ENCODE assay signal across 21 mouse cellular contexts in the genomic region with DNA sequence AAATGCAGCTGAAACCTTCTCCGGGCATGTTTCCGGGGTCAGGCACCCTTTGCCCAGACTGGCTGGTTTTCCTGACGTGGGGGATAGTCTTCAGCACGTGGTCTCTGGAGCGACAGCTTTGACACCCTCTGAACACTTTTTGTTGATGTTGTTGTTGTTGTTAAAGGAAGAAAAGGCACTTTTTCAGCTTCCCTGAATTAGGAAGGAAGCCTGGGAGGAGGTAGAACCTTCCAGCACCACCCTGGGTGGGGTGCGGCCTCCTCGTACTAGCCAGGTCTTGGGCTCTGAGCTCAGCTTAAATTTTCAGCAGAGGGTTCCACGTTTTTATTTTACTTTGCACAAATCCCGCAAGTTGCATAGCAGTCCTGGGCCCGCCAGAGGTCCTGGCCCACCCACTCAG. TPM values are rescaled to one million over a fixed set of nuclear protein-coding genes. Genes with fewer than 3 reads are reported as not detected.
DNase-seq lines count a peak whose midpoint lies in the region; ATAC-seq and TF ChIP-seq lines count a peak whose summit lies in the region.
"Had no signal": no experiment of that assay in that cellular context is flagged by ENCODE, and none has a peak within 500 bp of the region (broad histone marks: within the 10 kb centered on the region; RNA-seq: fewer than 3 reads in every experiment).

No protein-coding gene starts in this region.

- H3K36me3 ChIP-seq in hindbrain, embryonic 15.5 days = no peaks in the 10 kb centered on the region
- no peaks in the 10 kb centered on the region for H3K36me3 ChIP-seq in hindbrain, embryonic 13.5 days
- no peaks in the 10 kb centered on the region for H3K36me3 ChIP-seq in midbrain, embryonic 10.5 days
- H3K36me3 ChIP-seq in midbrain, embryonic 13.5 days = no peaks in the 10 kb centered on the region
- peaks cover 25% of the 10 kb centered on the region for H3K36me3 ChIP-seq in heart, postnatal 0 days (replicated peaks; ENCODE audit: control insufficient read depth, insufficient read depth, low read length)
- H3K36me3 ChIP-seq: forebrain, embryonic 10.5 days; intestine, embryonic 15.5 days; limb, embryonic 13.5 days; liver, embryonic 13.5 days had no signal

- no peak for ATAC-seq in hindbrain, embryonic 15.5 days (ENCODE audit: low FRiP score, low read depth)
- ATAC-seq in hindbrain, embryonic 13.5 days (ENCODE audit: low FRiP score) = no peak
- ATAC-seq in midbrain, embryonic 13.5 days = no peak
- no peak for ATAC-seq in heart, postnatal 0 days (ENCODE audit: insufficient read depth, low read depth)
- ATAC-seq: CD4-positive, CD25-positive, alpha-beta regulatory T cell, adult 4 months; intestine, embryonic 15.5 days; Patski had no signal

- TF ChIP-seq EP300 in heart, postnatal 0 days (IDR thresholded peaks at IDR 0.05; ENCODE audit: low read depth) = no peak

- peak overlapping the region; percentile 89 for H3K27ac ChIP-seq in gastrocnemius, adult 2 months
- H3K27ac ChIP-seq in hindbrain, embryonic 15.5 days (replicated peaks) = 0 out of 2 replicates have a peak overlapping the region, but pooled peaks have one; percentile 38
- H3K27ac ChIP-seq in hindbrain, embryonic 13.5 days = no peak overlapping the region
- peak overlapping the region; percentile 49; the same call in 1 of the 2 replicates for H3K27ac ChIP-seq in midbrain, embryonic 10.5 days (replicated peaks)
- H3K27ac ChIP-seq in midbrain, embryonic 13.5 days = no peak overlapping the region
- H3K27ac ChIP-seq in heart, postnatal 0 days (ENCODE audit: low read depth) = peak overlapping the region; percentile 88; the same call in 1 of the 2 replicates
- H3K27ac ChIP-seq: hindbrain, embryonic 14.5 days; intestine, embryonic 15.5 days; limb, embryonic 13.5 days; liver, embryonic 13.5 days had no signal

- H3K4me1 ChIP-seq in hindbrain, embryonic 15.5 days (replicated peaks) = peaks cover 15% of the 10 kb centered on the region
- peaks cover 8% of the 10 kb centered on the region for H3K4me1 ChIP-seq in hindbrain, embryonic 13.5 days (replicated peaks)
- peaks cover 5% of the 10 kb centered on the region; the same call in 1 of the 2 replicates for H3K4me1 ChIP-seq in midbrain, embryonic 10.5 days
- no peaks in the 10 kb centered on the region for H3K4me1 ChIP-seq in midbrain, embryonic 13.5 days (replicated peaks)
- peaks cover 23% of the 10 kb centered on the region for H3K4me1 ChIP-seq in heart, postnatal 0 days (ENCODE audit: control insufficient read depth, insufficient read depth)

- peak overlapping the region; percentile 50 for H3K4me3 ChIP-seq in gastrocnemius, adult 2 months
- H3K4me3 ChIP-seq in hindbrain, embryonic 15.5 days = no peak overlapping the region
- H3K4me3 ChIP-seq in hindbrain, embryonic 13.5 days = no peak overlapping the region
- no peak overlapping the region for H3K4me3 ChIP-seq in midbrain, embryonic 10.5 days
- no peak overlapping the region for H3K4me3 ChIP-seq in midbrain, embryonic 13.5 days (replicated peaks)
- no peak overlapping the region for H3K4me3 ChIP-seq in heart, postnatal 0 days (ENCODE audit: low read depth, low read length)
- H3K4me3 ChIP-seq: forebrain, embryonic 10.5 days; heart, embryonic 13.5 days; intestine, embryonic 15.5 days; limb, embryonic 13.5 days; liver, embryonic 13.5 days had no signal

- no peak for TF ChIP-seq CTCF in gastrocnemius, adult 2 months (IDR thresholded peaks at IDR 0.05)
- TF ChIP-seq CTCF in heart, postnatal 0 days (IDR thresholded peaks at IDR 0.05; ENCODE audit: low read depth) = no peak

- no peak overlapping the region for H3K9ac ChIP-seq in hindbrain, embryonic 15.5 days
- no peak overlapping the region for H3K9ac ChIP-seq in hindbrain, embryonic 13.5 days
- H3K9ac ChIP-seq in midbrain, embryonic 13.5 days (replicated peaks) = no peak overlapping the region
- H3K9ac ChIP-seq in heart, postnatal 0 days (replicated peaks; ENCODE audit: low read depth, low read length) = no peak overlapping the region
- H3K9ac ChIP-seq: hindbrain, embryonic 14.5 days; intestine, embryonic 15.5 days; limb, embryonic 13.5 days; liver, embryonic 13.5 days; lung, embryonic 14.5 days had no signal

- intact Hi-C loops in gastrocnemius, adult 2 months (cut with DNase I) = loop anchor here (2.0 kb wide), 2 partner anchors 50 to 266 kb away; partner anchors contain the start of gene Epas1
- intact Hi-C loops in gastrocnemius, postnatal 14 days (cut with DNase I; ENCODE audit: low total_unique reads) = loop anchor here (10.0 kb wide), 1 partner anchor 48 kb away; the partner anchor contains the start of gene Epas1

- WGBS in hindbrain, embryonic 15.5 days = 78% methylated on average over 10 of the region's 10 CpGs
- 81% methylated on average over 10 of the region's 10 CpGs for WGBS in hindbrain, embryonic 13.5 days
- WGBS in midbrain, embryonic 10.5 days = 83% methylated on average over 10 of the region's 10 CpGs
- 83% methylated on average over 10 of the region's 10 CpGs for WGBS in midbrain, embryonic 13.5 days
- WGBS in heart, postnatal 0 days = 79% methylated on average over 10 of the region's 10 CpGs

- no peaks in the 10 kb centered on the region for H3K27me3 ChIP-seq in hindbrain, embryonic 15.5 days
- no peaks in the 10 kb centered on the region for H3K27me3 ChIP-seq in hindbrain, embryonic 13.5 days
- H3K27me3 ChIP-seq in midbrain, embryonic 10.5 days (ENCODE audit: low read depth, poor library complexity, severe bottlenecking) = no peaks in the 10 kb centered on the region
- no peaks in the 10 kb centered on the region for H3K27me3 ChIP-seq in midbrain, embryonic 13.5 days
- H3K27me3 ChIP-seq in heart, postnatal 0 days (ENCODE audit: control insufficient read depth, insufficient read depth, low read length) = no peaks in the 10 kb centered on the region
- H3K27me3 ChIP-seq: heart, embryonic 13.5 days; intestine, embryonic 15.5 days; limb, embryonic 13.5 days; liver, embryonic 13.5 days; Patski had no signal

- no peaks in the 10 kb centered on the region for H3K9me3 ChIP-seq in hindbrain, embryonic 15.5 days
- no peaks in the 10 kb centered on the region for H3K9me3 ChIP-seq in hindbrain, embryonic 13.5 days
- H3K9me3 ChIP-seq in midbrain, embryonic 10.5 days (replicated peaks) = no peaks in the 10 kb centered on the region
- no peaks in the 10 kb centered on the region for H3K9me3 ChIP-seq in midbrain, embryonic 13.5 days
- H3K9me3 ChIP-seq in heart, postnatal 0 days (replicated peaks; ENCODE audit: control insufficient read depth, low read length) = no peaks in the 10 kb centered on the region
- H3K9me3 ChIP-seq: forebrain, embryonic 10.5 days; heart, embryonic 13.5 days; intestine, embryonic 15.5 days; limb, embryonic 13.5 days; liver, embryonic 13.5 days had no signal

- no peak for DNase-seq in gastrocnemius, adult 2 months
- no peak for DNase-seq in gastrocnemius, postnatal 14 days
- DNase-seq in midbrain, embryonic 10.5 days (ENCODE audit: low spot score) = no peak
- DNase-seq in heart, postnatal 0 days (ENCODE audit: low spot score) = no peak
- no peak for DNase-seq in T-cell, adult 2 months (ENCODE audit: low spot score)
- DNase-seq: cerebellum, adult 2 months; cerebellum, postnatal 36 days; liver, embryonic 13.5 days; right cerebral cortex, adult 18-20 months had no signal

- no peak overlapping the region for H3K4me2 ChIP-seq in hindbrain, embryonic 15.5 days
- no peak overlapping the region for H3K4me2 ChIP-seq in hindbrain, embryonic 13.5 days
- no peak overlapping the region for H3K4me2 ChIP-seq in midbrain, embryonic 13.5 days (replicated peaks)
- no peak overlapping the region for H3K4me2 ChIP-seq in heart, postnatal 0 days (ENCODE audit: low read depth, low read length)
- H3K4me2 ChIP-seq: heart, embryonic 13.5 days; hindbrain, embryonic 14.5 days; intestine, embryonic 15.5 days; limb, embryonic 13.5 days; liver, embryonic 13.5 days; lung, embryonic 14.5 days had no signal

RNA-seq across cellular contexts. Expression of gene Epas1, which starts 49.6 kb away (rescaled TPM):
- total RNA-seq in gastrocnemius, adult 2 months (2021) = 100 to 1,000 TPM in 1 of 2 experiments, 10 to 100 TPM in 1; 96.6 to 127 TPM
- total RNA-seq in gastrocnemius, postnatal 14 days (2021) = 100 to 1,000 TPM in 1 of 2 experiments, 10 to 100 TPM in 1; 91.8 to 114 TPM
- polyA plus RNA-seq in hindbrain, embryonic 15.5 days (2015; fragmentation: Nextera tagmentation; extraction: Ambion mirVana) = 5.7 and 6.3 TPM in 2 replicates
- 4.6 and 5.0 TPM in 2 replicates for polyA plus RNA-seq in hindbrain, embryonic 13.5 days (2015; fragmentation: Nextera tagmentation; extraction: Ambion mirVana)
- 2.0 and 3.0 TPM in 2 replicates for polyA plus RNA-seq in midbrain, embryonic 10.5 days (2016; fragmentation: Nextera tagmentation; extraction: Ambion mirVana)
- 4.0 and 4.3 TPM in 2 replicates for polyA plus RNA-seq in midbrain, embryonic 13.5 days (2015; fragmentation: Nextera tagmentation; extraction: Ambion mirVana)
- 28.7 and 38.3 TPM in 2 replicates for total RNA-seq in heart, postnatal 0 days (2014; rRNA removed; ENCODE audit: low replicate concordance)
- 9.1 and 9.2 TPM in 2 replicates for polyA plus RNA-seq in heart, postnatal 0 days (2015; fragmentation: Nextera tagmentation; extraction: Ambion mirVana)
- total RNA-seq: megakaryocyte-erythroid progenitor cell, adult 5-6 weeks had no signal

Comparison
In these comparisons a context has a peak if more than half of its experiments do, and no peak if none do; other contexts are left out.
1. H3K27ac ChIP-seq: peak in gastrocnemius, adult 2 months (single experiment), hindbrain, embryonic 15.5 days (single experiment), midbrain, embryonic 10.5 days (single experiment) and heart, postnatal 0 days (single experiment); none in hindbrain, embryonic 13.5 days (single experiment) and midbrain, embryonic 13.5 days (single experiment).